In the genomic region with DNA sequence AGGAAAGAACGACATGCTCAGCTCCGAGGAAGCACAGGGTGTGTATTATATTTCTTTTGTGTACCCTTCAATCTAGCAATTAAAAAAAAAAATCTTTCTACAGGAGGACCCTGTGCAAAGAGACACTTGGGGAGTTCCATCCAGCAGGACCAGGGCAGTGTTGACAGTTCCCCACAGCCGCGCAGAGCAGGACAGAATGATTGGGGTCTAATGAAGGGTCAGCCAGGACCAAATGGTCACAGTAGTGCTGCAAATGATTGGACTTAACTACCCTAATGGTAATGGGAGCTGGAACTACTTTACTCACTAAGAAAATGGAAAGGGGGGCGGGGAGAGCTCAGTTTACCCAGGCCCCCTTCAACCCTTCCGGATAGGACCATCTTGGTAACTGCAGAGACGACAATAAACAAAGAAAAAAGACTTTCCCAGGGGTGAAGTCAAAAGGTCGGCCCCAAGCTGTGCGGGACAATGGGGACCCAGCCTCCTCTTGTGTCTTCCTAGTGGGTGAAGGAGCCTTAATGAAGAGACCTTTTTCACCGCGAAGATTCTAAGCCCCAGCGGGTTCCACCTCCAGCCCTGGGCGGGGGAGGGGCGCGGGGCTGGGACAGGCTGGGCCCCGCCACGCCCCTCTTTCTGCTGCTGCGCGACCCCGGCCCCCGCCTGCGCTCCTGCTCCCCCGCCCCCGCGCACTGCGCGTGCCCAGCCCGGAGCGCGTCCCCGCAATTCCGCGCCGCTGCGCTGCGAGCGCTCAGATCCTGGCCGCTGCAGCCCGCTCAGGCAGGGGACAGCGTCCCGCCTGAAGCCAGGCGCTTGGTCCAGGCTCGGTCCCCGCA, we compare ENCODE assay signal across 8 mouse cellular contexts. TPM values are rescaled to one million over a fixed set of nuclear protein-coding genes. Genes with fewer than 3 reads are reported as not detected.
A peak's percentile ranks its signal among the peaks of the same experiment; 100 is the strongest.
DNase-seq lines count a peak whose midpoint lies in the region; ATAC-seq and TF ChIP-seq lines count a peak whose summit lies in the region.

Gene Ptprz1, plus strand, starts transcription at position 722 of the 833 bp plus-strand sequence.

- H3K4me2 ChIP-seq in liver, embryonic 13.5 days = peak within 1 kb of the TSS; percentile 61

- peak within 1 kb of the TSS; percentile 63 for H3K4me3 ChIP-seq in cerebellum, adult 2 months (replicated peaks; ENCODE audit: insufficient read depth, low read depth, low read length)
- H3K4me3 ChIP-seq in liver, embryonic 13.5 days (replicated peaks) = peak within 1 kb of the TSS; percentile 50

- H3K9ac ChIP-seq in liver, embryonic 13.5 days = no peak within 1 kb of the TSS

- H3K27me3 ChIP-seq in cerebellum, adult 2 months (ENCODE audit: control insufficient read depth, insufficient read depth, low read length) = no peaks in the 10 kb centered on the region
- peaks cover 31% of the 10 kb centered on the region for H3K27me3 ChIP-seq in liver, embryonic 13.5 days

- WGBS in cerebellum, adult 2 months = 2% methylated on average over 44 of the region's 44 CpGs
- WGBS in liver, embryonic 13.5 days (ENCODE audit: insufficient replicate concordance) = 2% methylated on average over 39 of the region's 44 CpGs

- no peak within 1 kb of the TSS for H3K27ac ChIP-seq in cerebellum, adult 2 months (ENCODE audit: insufficient read depth, low read length)
- no peak within 1 kb of the TSS for H3K27ac ChIP-seq in liver, embryonic 13.5 days

- no peak for TF ChIP-seq CTCF in cerebellum, adult 2 months (IDR thresholded peaks at IDR 0.05; ENCODE audit: borderline replicate concordance, insufficient read depth, low read depth, low read length)

- TF ChIP-seq POLR2A in cerebellum, adult 2 months (IDR thresholded peaks at IDR 0.05; ENCODE audit: borderline replicate concordance, insufficient read depth, low read length) = no peak

- DNase-seq in layer of hippocampus, adult 11-12 months (ENCODE audit: low spot score) = peak; percentile 54
- DNase-seq in layer of hippocampus, adult 9-10 months (ENCODE audit: low spot score) = no peak
- peak; percentile 35 to 53 for DNase-seq in cerebellum, adult 2 months
- DNase-seq in forelimb bud, embryonic 11.5 days (ENCODE audit: low read depth, low spot score) = peak; percentile 77
- peak; percentile 64 for DNase-seq in kidney, postnatal 10 days
- no peak for DNase-seq in liver, embryonic 13.5 days
- DNase-seq in ovary, postnatal 36 days (ENCODE audit: low spot score) = peak; percentile 73

- H3K9me3 ChIP-seq in liver, embryonic 13.5 days (replicated peaks) = no peaks in the 10 kb centered on the region

- 0 out of 2 replicates have a peak, but pooled peaks cover 5% of the 10 kb centered on the region for H3K4me1 ChIP-seq in cerebellum, adult 2 months (ENCODE audit: control insufficient read depth, insufficient read depth, low read length)
- no peaks in the 10 kb centered on the region for H3K4me1 ChIP-seq in liver, embryonic 13.5 days (replicated peaks)

- no peak for ATAC-seq in liver, embryonic 13.5 days (ENCODE audit: low read depth)
- ATAC-seq in inflammation-experienced regulatory T-cells, adult 6 months = no peak

- no peaks in the 10 kb centered on the region for H3K36me3 ChIP-seq in liver, embryonic 13.5 days

RNA-seq across cellular contexts. Expression of gene Ptprz1, which starts in this region (rescaled TPM):
- 102 and 113 TPM in 2 replicates for polyA plus RNA-seq in cerebellum, adult 2 months (2012; rRNA removed)
- polyA plus RNA-seq in liver, embryonic 13.5 days (2015; fragmentation: Nextera tagmentation; extraction: Ambion mirVana) = 0.08 and 0.09 TPM in 2 replicates
- under 1 TPM in 1 of 3 experiments, not detected in 2; 0.07 TPM for polyA plus RNA-seq in inflammation-experienced regulatory T-cells, adult 6 months (2017; shearing (Covaris generic))

Comparison
In these comparisons a context has a peak if more than half of its experiments do, and no peak if none do; other contexts are left out.
1. RNA of gene Ptprz1 (polyA plus RNA-seq): 102 to 113 TPM in cerebellum, adult 2 months; 0.08 to 0.09 TPM in liver, embryonic 13.5 days and 0.07 TPM in inflammation-experienced regulatory T-cells, adult 6 months; every median in the first group is over 10 times any median in the second.
2. DNase-seq: peak in layer of hippocampus, adult 11-12 months (single experiment), cerebellum, adult 2 months (2 of 2), forelimb bud, embryonic 11.5 days (single experiment), kidney, postnatal 10 days (single experiment) and ovary, postnatal 36 days (single experiment); none in layer of hippocampus, adult 9-10 months (single experiment) and liver, embryonic 13.5 days (single experiment).